Mouse (Mus musculus) heart, embryonic 12.5 days (tissue): ENCODE data around the gene Mrps6. TPM values are rescaled to one million over a fixed set of nuclear protein-coding genes. Genes with fewer than 3 reads are reported as not detected.

Experiments used
- ATAC-seq: fragments of 200-750 bp; cut with Nextera tagmentation; 2 replicates; pipeline ENCODE4 v1.8.0; 2017; ENCODE audit warnings: moderate TSS enrichment, moderate library complexity; ENCODE audit not compliant: insufficient number of reproducible peaks, low FRiP score
- H3K27ac ChIP-seq: fragments of 300-500 bp; sonication (generic); 2 replicates; pipeline ENCODE4 v1.5.1; 2016; ENCODE audit warnings: mild to moderate bottlenecking, moderate library complexity; ENCODE audit not compliant: poor library complexity, severe bottlenecking
- H3K27me3 ChIP-seq: fragments of 300-500 bp; sonication (generic); replicated peaks from 2 replicates; pipeline ENCODE4 v1.6.1; 2016; ENCODE audit warnings: mild to moderate bottlenecking, moderate library complexity
- H3K36me3 ChIP-seq: fragments of 300-500 bp; sonication (generic); 2 replicates; pipeline ENCODE4 v1.6.1; 2016; ENCODE audit warnings: mild to moderate bottlenecking, moderate library complexity
- H3K4me1 ChIP-seq: fragments of 300-500 bp; sonication (generic); replicated peaks from 2 replicates; pipeline ENCODE4 v1.6.1; 2016; ENCODE audit warnings: mild to moderate bottlenecking
- H3K4me2 ChIP-seq: fragments of 300-500 bp; sonication (generic); 2 replicates; pipeline ENCODE4 v1.6.1; 2016; ENCODE audit warnings: mild to moderate bottlenecking, moderate library complexity
- H3K4me3 ChIP-seq: fragments of 300-500 bp; sonication (generic); 2 replicates; pipeline ENCODE4 v1.5.1; 2016; ENCODE audit warnings: mild to moderate bottlenecking
- H3K9ac ChIP-seq: fragments of 300-500 bp; sonication (generic); 2 replicates; pipeline ENCODE4 v1.6.1; 2016; ENCODE audit warnings: mild to moderate bottlenecking, moderate library complexity
- H3K9me3 ChIP-seq: fragments of 300-500 bp; sonication (generic); replicated peaks from 2 replicates; pipeline ENCODE4 v1.6.1; 2016; ENCODE audit warnings: mild to moderate bottlenecking, moderate library complexity
- WGBS: fragments of 180-500 bp; shearing (Covaris S2); methylation state at CpG from one replicate; pipeline ENCODE4 v1.1.7; 2016; 5-methylcytosine and 5-hydroxymethylcytosine counted together
- polyA plus RNA-seq: library from polyadenylated mRNA; unstranded; fragments of >200 nt; fragmentation: Nextera tagmentation; extraction: Ambion mirVana; gene quantifications from 2 replicates; pipeline ENCODE4 v1.2.1, GENCODE M21; 2016

Gene Mrps6
- polyA plus RNA-seq, 1 experiment from 2014 or later, result 118 TPM

GRCm38 (mm10) chr16:92147631-92148366 is 89.7 kb downstream of the Mrps6 start:
- no peak overlapping the region for H3K4me2 ChIP-seq
- no peak for ATAC-seq
- no peak overlapping the region for H3K9ac ChIP-seq
- no peak overlapping the region for H3K4me3 ChIP-seq
- H3K27ac ChIP-seq, result no peak overlapping the region
- no peaks in the 10 kb centered on the region for H3K4me1 ChIP-seq
- H3K9me3 ChIP-seq, result peaks cover 2% of the 10 kb centered on the region; the same call in 1 of the 2 replicates
- H3K36me3 ChIP-seq, result no peaks in the 10 kb centered on the region
- 83% methylated on average over 12 of the region's 12 CpGs for WGBS
- H3K27me3 ChIP-seq, result 0 out of 2 replicates have a peak, but pooled peaks cover 3% of the 10 kb centered on the region

- ATAC-seq, result no peak
- Histone ChIP-seq H3K4me3 (no peak overlapping the region), H3K36me3 (no peaks in the 10 kb centered on the region)
Observed at GRCm38 (mm10) chr16:92148367-92148728, 90.3 kb downstream of the Mrps6 start.

GRCm38 (mm10) chr16:92150975-92151374 is 92.9 kb downstream of the Mrps6 start:
- no peaks in the 10 kb centered on the region for H3K36me3 ChIP-seq
- H3K27me3 ChIP-seq, result 0 out of 2 replicates have a peak, but pooled peaks cover 3% of the 10 kb centered on the region
- no peaks in the 10 kb centered on the region for H3K9me3 ChIP-seq
- no peaks in the 10 kb centered on the region for H3K4me1 ChIP-seq
- H3K4me2 ChIP-seq, result no peak overlapping the region
- WGBS, result 52% methylated on average over 4 of the region's 4 CpGs
- H3K27ac ChIP-seq, result no peak overlapping the region
- H3K9ac ChIP-seq, result no peak overlapping the region
- H3K4me3 ChIP-seq, result no peak overlapping the region
- ATAC-seq, result no peak

More at GRCm38 (mm10) chr16:92148367-92148728, 90.3 kb downstream of the Mrps6 start:
- H3K27me3 ChIP-seq, result 0 out of 2 replicates have a peak, but pooled peaks cover 3% of the 10 kb centered on the region
- no peak overlapping the region for H3K9ac ChIP-seq
- no peaks in the 10 kb centered on the region for H3K4me1 ChIP-seq
- peaks cover 2% of the 10 kb centered on the region; the same call in 1 of the 2 replicates for H3K9me3 ChIP-seq
- no peak overlapping the region for H3K27ac ChIP-seq
- WGBS, result 78% methylated on average over 2 of the region's 2 CpGs
- no peak overlapping the region for H3K4me2 ChIP-seq

- Histone ChIP-seq H3K36me3 (no peaks in the 10 kb centered on the region), H3K27me3 (no peaks in the 10 kb centered on the region), H3K9ac (peak overlapping the region; percentile 57), H3K9me3 (no peaks in the 10 kb centered on the region), H3K27ac (no peak overlapping the region), H3K4me2 (peak overlapping the region; percentile 85), H3K4me1 (peaks cover 6% of the 10 kb centered on the region; the same call in 1 of the 2 replicates), H3K4me3 (peak overlapping the region; percentile 50)
- 0 out of 2 replicates have a peak, but pooled peaks have one; percentile 11 for ATAC-seq
- 5% methylated on average over 14 of the region's 14 CpGs for WGBS
Observed at GRCm38 (mm10) chr16:92158021-92158455, 100.0 kb downstream of the Mrps6 start.

- Histone ChIP-seq H3K4me2 (peak overlapping the region; percentile 85), H3K9me3 (no peaks in the 10 kb centered on the region), H3K27ac (no peak overlapping the region), H3K4me1 (peaks cover 6% of the 10 kb centered on the region; the same call in 1 of the 2 replicates), H3K4me3 (peak overlapping the region; percentile 50), H3K9ac (peak overlapping the region; percentile 57), H3K36me3 (no peaks in the 10 kb centered on the region), H3K27me3 (no peaks in the 10 kb centered on the region)
- peak; percentile 91 for ATAC-seq
- 2% methylated on average over 30 of the region's 30 CpGs for WGBS
Observed at GRCm38 (mm10) chr16:92158461-92159091, 100.5 kb downstream of the Mrps6 start.

GRCm38 (mm10) chr16:92159114-92159513 is 101.0 kb downstream of the Mrps6 start:
- no peak overlapping the region for H3K27ac ChIP-seq
- H3K27me3 ChIP-seq, result no peaks in the 10 kb centered on the region
- H3K4me2 ChIP-seq, result peak overlapping the region; percentile 85
- no peak for ATAC-seq
- H3K36me3 ChIP-seq, result no peaks in the 10 kb centered on the region
- peak overlapping the region; percentile 50 for H3K4me3 ChIP-seq
- H3K9me3 ChIP-seq, result no peaks in the 10 kb centered on the region
- H3K4me1 ChIP-seq, result peaks cover 6% of the 10 kb centered on the region; the same call in 1 of the 2 replicates
- 22% methylated on average over 6 of the region's 6 CpGs for WGBS
- peak overlapping the region; percentile 57 for H3K9ac ChIP-seq

Other genes with a start within 250 kb of the Mrps6 start
- 0.15 TPM in 1 of 2 replicates, not detected in the other for gene Gm49711, start within 50 bp of the Mrps6 start, polyA plus RNA-seq
- gene Slc5a3, start 52 bp downstream of the Mrps6 start, polyA plus RNA-seq, result 5.9 and 6.4 TPM in 2 replicates
- gene Kcne2, start 234.1 kb downstream of the Mrps6 start, polyA plus RNA-seq, result 2.0 and 2.1 TPM in 2 replicates
- gene Smim11, start 243.0 kb downstream of the Mrps6 start, polyA plus RNA-seq, result 121 and 124 TPM in 2 replicates